Mouse (Mus musculus): ENCODE data around the gene Gdpd5.

Gdpd5 gene

DNA sequence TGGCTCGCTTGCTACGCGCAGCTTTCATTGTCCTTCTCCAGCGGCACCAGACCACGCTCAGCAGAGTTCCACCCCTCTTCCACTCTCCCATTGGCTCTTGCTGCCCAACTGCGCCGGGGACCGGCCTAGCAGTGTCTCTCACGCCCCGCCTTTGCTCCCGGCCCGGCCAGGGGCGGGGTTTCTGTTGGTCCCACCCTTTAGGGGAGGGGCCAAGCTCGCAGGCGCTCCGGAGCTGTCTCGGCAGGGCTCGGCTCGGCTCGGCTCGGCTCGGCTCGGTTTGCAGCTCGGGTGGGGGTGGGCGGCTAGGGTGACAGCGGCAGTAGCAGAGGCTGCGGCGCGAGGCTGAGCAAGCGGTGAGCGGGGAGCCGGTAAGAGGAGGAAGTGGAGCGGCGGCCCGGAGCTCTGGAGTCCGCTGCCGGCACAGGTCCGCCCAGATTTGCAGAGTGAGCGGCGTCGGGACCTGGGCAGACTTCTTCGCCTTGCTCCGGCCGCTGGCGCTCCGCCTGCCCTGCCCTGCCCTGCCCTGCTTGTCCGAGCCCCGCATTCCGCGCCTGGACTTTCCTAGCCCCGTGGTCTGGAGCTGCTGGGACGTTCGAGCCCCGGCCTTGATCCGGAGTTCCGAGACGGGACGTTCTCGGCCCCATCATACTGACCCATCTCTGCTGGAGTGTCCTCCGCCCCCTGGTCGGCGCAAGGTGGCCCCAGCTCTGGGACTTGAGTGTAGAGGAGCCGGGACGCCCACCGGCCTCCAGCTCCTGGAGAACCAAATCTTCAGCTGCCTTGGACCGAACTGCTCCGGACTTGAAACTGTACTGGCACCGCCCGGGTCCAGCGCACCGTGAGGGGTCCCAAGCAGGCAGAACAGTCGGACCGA is at the start of gene Gdpd5:
Gene Gdpd5, plus strand, starts transcription at position 201 of the 874 bp plus-strand sequence.
- DNase-seq = peak; percentile 98

DNA sequence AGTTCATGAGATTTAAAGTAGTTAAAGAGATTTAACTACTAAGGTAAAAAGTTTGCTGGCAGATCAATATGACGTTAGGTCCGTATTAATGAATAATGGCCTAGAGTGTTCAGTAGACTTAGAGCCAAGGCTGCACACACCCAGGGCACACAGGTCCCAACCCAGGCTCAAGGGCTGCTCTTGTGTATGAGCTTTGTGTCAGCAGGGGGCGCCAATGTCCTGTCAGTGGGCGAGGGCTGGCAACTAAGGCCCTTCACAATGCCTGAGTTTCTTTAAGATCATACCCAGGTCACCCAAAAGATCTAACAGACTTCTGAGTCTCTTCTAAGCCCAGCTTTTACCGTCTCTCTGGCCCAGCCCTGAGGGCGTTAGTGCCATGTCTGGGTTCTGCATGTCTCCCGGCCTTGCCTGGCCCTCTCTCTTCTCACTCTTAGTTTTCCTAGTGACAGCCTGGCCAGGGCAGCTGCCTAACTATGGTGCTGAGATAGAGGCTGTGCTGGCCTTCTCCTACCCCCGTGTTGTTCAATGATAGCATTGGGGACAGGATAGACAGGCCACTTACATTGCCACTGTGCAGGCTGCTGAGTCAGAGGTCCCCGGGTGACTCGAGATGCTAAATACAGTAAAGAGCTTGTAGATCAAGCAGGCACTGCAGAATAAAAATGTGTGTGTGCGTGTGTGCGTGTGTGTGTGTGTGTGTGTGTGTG is 48.3 kb upstream of the Gdpd5 start:
- peak; percentile 90 for DNase-seq

- DNase-seq = no peak
Measured at GRCm38 (mm10) chr7:99340736-99341135, 40.5 kb upstream of the Gdpd5 start.

- no peak for DNase-seq
Measured at GRCm38 (mm10) chr7:99343577-99343976, 37.6 kb upstream of the Gdpd5 start.

DNA sequence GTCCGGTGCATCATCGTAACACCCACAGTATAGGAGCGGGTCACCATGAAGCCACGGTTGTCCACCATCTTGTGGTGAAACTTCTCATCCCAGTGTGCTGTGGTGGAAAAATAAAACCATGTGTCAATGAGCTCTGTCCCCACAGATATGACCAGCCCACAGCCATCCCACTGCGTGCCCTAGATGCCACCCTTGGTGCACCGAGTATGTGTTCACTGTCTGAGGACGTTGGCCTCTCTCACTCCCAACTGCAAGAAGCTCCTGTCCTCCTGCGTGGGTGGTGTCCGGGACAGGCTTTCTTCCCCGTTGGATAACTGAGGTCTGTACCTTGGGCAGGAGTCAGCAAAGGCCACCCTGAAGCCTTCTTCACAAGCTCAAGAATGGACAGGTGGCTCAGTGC is 33.9 kb upstream of the Gdpd5 start:
- DNase-seq = no peak

GRCm38 (mm10) chr7:99348883-99349282 is 32.3 kb upstream of the Gdpd5 start:
- DNase-seq = no peak

- no peak for DNase-seq
Measured at GRCm38 (mm10) chr7:99349782-99350720, 31.2 kb upstream of the Gdpd5 start.

DNA sequence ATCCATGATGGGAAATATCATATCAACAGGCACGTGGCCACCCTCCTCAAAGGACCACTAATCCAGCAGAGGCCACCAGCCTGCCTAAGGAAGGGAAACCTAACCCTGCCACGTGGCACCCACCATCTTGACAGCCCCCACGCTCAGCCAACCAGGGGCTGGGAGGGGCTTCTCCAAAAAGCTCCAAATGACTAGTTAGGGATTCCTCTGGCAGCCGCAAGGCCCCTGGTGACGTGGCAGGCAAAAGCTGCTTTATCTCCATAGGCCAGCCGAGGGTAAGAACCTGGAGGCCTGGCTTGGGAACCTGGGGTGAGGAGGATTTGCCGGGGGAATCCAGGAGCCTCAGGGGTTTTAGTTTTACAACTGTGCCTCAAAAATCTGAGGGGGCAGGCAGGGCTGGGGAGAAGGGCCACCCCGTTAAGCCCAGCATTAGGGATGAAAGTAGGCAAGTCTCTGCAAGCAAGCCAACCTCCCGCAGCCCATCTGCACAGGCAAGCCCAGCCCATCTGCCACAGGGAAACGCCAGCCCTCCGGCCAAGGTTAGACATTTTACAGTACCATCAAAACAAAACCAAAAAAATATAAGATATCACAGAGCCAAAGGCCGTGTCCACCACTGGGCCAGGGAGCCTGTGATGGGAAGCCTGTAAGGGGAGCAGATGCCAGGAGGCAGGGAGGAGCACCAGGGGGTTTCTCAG is 30.0 kb upstream of the Gdpd5 start:
- peak; percentile 69 for DNase-seq

GRCm38 (mm10) chr7:99351802-99352517 is 29.3 kb upstream of the Gdpd5 start:
- peak; percentile 89 for DNase-seq

DNA sequence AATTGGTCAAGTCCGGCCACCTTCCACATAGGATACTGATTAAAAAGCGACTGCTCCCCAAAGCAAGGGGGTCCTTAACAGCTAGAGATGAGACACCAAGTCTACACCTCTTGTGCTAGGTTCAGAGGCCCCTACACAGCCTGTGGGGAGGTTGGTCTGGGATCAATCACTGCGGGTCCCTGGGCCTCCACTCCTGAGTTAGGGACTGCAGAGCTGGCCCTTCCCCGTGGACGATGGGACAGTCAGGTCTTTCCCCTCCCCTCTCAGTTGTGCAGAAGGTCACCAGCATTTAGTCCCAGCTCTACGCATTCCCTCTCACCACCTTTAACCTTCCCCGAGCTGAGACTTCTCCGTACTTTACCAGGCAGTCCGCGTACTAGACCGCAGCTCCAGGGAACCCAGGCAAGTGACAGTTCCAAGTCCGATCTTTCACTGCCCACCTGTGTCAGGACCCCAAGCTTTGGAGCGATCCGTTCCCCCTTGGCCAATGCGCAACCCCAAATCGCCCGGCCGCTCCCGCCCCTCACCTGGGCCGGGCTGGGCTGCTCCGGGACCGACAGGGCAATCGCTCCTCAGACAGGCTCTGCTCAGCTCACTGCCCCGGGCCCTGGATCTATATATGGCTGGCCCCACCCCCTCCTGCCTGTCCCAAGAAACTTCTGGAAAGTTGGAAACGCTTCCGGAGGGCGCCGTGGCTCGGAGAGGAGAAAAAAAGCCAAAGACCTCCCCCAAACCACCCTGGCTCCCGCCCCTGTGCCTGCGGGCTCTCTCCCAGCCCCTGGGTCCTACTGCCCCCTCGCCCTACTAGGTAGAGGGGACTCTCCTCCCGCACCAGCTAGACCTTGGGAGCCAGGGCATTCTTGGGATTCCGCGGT is 28.5 kb upstream of the Gdpd5 start, which contains the start of gene Serpinh1:
Gene Serpinh1, minus strand, starts transcription at position 714 of the 875 bp plus-strand sequence.
- DNase-seq = peak; percentile 94

DNA sequence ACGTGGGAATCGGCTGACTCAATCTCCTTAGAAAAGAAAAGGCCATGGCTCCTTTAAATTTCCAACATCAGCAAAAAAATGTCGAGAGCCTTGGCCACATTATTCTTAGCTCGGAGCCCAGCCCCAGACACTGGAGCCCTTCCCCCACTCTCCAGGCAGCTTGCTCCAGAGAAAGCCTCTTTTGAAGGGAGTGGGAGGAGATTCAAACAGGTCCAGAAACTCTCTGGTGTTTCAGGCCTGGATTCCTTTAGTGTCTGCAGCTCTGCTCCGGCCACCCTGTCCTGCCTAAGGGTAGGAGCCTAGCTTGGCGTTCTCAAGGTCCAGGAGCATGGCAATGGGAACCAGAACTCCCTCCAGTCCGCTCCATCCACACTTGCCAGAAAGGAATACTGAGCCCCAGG is 25.5 kb upstream of the Gdpd5 start:
- DNase-seq = peak; percentile 93

DNA sequence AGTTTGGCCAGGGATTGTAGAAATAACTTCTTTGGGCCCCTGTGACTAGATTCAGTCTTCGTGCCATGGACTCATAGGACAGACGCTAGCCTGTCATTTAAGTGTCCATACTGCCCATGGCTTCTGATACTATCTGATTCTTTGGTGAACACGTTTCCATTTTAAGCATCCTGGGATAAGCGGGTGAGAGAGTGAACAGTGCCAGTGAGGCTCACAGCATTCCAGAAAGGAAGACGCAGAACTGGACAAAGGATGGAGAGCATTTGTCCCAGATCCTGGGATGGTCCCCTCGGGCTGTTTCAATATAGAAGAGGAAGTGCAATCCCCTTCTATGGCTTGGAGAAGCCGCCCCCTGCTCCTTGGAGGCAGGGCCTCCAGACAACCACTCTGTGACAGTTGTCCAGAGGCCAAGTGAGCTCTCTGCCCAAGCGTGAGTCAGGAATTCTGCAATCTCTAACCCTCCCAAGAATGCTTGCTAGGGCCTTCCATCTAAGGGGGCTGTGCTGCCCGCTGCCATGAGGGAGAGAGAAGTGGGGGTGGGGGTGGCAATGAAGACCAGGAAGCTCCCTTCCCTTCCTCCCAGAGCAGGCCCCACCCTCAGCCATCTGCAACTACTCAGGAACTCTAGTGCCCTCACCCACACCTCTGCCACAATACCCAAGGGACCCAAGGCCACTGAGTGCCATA is 24.8 kb upstream of the Gdpd5 start:
- DNase-seq = peak; percentile 39

DNA sequence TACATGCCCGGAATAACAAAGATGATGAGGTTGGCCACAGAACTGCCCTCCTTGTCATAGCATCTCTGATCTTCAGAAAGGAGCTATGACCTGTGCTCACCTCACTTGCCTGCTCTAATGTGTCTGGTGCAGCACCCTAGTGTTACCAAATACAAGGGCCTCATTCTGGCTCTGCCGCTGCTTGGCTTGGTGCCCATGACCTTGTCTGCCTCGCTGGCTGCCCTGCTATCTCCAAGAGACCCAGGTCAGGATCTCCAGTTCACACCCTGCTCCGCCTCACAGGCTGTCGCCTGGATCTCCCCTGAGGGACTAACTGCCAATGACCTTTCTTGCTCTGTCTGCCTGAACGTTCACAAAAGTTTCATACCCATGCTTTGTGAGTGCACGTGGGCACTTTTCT is 24.0 kb upstream of the Gdpd5 start:
- no peak for DNase-seq

DNA sequence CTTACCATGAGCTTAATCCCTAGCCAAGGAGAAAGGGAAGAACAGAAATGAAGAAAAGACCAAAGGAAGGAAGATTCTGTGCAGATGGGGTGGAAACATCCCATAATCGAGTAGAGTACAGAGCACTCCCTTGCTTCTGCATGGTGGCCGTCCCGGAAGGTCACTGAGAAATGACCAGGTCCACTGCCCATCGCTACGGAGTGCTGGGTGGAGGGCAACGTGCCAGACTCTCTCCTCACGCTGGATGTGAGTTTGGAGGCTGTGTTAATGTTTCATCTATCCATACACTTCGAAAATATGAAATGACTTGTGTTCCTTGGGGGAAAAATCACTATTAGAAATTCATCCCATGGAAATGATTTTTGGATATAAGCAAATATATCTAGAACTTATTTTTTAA is 22.8 kb upstream of the Gdpd5 start:
- no peak for DNase-seq

DNA sequence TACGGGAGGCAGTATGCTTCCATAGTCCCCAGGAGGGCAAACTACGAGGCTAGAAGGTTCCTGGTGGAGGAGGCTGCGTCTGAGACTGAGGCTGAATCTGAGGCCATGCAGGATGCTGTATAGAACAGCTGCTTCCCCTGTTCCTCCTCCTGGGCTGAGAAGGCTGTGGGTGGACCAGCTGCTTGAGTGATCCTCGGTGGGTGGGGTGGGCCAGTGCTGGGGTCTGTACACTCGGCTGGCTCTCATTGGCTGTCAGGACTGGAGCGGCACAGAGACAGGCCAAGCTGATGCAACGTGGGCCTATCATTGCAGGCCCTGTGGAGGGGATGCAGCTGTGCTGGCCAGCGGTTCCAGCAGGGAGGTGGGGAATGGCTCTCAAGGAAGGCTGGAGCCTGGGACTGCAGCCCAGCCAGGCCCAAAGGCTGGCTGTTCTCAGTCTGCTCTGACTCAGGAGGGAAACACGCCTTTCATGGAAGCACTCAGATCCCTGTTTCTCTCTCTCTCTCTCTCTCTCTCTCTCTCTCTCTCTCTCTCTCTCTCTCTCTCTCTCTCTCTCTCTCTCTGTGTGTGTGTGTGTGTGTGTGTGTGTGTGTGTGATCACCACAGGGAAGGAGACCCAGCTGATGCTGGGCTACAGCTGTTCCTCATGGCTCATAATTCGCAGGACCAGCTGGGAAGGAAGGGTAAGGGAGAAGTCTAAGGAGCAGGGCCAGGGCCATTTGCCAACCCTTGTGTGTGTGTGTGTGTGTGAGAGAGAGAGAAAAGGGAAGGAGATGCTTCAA is 21.0 kb upstream of the Gdpd5 start:
- DNase-seq = peak; percentile 95

- peak; percentile 56 for DNase-seq
Measured at GRCm38 (mm10) chr7:99360803-99361414, 20.3 kb upstream of the Gdpd5 start.

DNA sequence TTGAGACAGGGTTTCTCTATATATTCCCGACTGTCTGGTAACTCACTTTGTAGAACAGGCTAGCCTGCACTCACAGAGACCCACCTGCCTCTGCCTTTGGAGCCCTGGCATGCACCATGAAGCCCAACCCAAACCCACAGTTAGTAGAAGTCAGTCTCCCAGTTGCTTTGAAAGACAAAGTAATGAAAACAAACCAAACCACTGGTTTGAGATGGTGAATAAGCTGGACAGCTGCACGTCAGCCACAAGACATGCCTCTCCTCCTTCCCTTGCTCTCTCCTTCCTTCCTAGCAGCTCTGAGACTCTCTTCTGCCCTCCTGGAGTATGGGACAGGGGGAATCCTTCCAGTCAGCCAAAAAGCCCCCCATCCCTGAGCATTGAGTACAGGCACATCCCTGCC is 19.1 kb upstream of the Gdpd5 start:
- no peak for DNase-seq

- peak; percentile 89 for DNase-seq
Measured at GRCm38 (mm10) chr7:99365069-99365468, 16.1 kb upstream of the Gdpd5 start.

DNA sequence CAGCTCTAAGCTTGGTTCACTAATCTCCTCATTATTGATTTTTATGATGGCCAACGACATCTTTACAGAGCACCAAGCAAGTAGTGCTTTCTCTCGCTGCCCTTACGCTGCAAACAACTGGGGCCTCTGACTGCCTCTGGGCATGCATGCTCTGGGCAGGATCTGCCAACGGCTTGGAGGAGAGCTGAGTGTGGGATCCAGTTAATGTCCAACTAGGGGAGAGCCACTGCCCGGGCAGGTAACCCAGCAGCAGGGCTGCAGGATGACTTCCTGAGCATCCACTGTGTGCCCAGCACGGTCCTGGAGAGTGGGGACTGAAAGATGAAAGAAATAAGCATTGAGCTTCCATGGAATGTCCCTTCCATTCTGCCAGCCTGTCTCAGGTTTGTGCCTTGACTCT is 14.5 kb upstream of the Gdpd5 start:
- DNase-seq = no peak

Data from embryo, embryonic 11 days (tissue).